Mouse (Mus musculus) layer of hippocampus, adult 9-11 months (tissue): Measurements from ENCODE around the gene H2-Eb2.
"Not testable (repeated sequence)": the region's sequence is repeated elsewhere in the genome, so short reads cannot be mapped to it uniquely, and the experiment has no call there.

Experiments used
- DNase-seq: peaks from one replicate; pipeline ENCODE4 v3.0.0; 2022

H2-Eb2 gene

DNA sequence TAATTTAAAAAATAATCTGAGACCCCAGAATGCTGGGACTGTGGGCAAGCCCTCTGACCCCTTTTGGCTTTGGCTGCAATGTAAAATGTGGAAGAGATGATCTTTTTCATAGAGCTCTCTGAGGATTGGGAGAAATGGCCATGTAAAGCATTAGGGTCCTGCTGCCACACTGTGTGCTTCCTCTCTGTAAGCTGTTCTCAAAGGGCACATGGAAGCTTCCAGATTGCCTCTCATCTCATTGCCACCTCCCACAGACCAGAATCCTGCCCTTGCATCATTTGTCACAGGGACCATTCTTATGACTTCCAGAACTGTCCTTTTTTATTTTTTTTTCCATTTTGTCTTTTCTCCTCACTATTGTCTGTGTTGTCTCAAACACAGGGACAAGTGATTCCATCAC lies 18.2 kb upstream of the H2-Eb2 start:
- no peak for DNase-seq

- DNase-seq, result no peak
Observed at GRCm38 (mm10) chr17:34308161-34308560, 17.3 kb upstream of the H2-Eb2 start.

DNA sequence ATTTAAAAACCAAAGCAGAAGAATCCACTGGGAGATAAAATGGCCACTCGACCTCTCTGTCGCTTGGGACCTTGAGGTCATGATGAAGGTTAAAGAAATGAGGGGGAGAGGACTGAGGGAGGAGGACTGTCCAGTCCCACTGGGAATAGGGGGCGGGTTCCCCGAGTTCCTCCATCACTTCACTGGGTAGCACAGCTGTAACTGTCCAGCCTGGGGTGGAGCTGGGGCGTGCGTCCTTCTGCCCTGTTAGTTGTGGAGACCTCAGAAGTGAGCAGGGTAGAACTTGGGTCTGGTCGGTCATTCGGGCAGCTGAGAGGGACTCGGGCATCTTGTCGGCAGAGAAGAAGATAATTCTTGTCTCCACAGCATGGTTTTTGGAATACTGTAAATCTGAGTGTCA lies 16.2 kb upstream of the H2-Eb2 start:
- no peak for DNase-seq

DNA sequence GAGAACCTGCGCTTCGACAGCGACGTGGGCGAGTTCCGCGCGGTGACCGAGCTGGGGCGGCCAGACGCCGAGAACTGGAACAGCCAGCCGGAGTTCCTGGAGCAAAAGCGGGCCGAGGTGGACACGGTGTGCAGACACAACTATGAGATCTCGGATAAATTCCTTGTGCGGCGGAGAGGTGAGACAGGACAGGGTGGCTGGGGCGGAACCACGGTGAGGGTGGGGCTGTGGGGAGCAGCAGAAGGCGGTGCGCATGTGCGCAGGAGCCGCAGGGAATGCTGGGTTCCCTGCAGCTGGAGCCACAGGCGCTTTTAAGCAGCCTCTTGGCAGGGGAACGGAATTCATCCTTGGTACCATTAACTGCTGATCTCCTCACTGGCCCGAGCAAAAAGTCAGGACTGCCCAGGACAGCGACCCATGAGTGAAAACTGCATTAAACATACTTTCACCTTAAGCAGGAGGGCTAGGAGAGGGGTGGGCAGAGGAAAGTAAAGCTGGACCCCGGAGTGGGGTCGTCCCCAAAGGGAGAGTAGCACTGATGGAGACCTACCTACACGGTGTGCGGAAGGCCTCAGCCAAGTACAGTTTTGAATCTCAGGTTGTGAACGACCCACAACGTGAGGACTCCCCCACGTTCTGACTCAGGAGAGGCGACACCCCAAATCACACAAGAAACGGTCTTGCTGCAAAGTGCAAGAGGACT lies 15.6 kb upstream of the H2-Eb2 start:
- DNase-seq, result peak; percentile 74

- DNase-seq, result not testable (repeated sequence)
Observed at GRCm38 (mm10) chr17:34310526-34310925, 14.9 kb upstream of the H2-Eb2 start.

DNA sequence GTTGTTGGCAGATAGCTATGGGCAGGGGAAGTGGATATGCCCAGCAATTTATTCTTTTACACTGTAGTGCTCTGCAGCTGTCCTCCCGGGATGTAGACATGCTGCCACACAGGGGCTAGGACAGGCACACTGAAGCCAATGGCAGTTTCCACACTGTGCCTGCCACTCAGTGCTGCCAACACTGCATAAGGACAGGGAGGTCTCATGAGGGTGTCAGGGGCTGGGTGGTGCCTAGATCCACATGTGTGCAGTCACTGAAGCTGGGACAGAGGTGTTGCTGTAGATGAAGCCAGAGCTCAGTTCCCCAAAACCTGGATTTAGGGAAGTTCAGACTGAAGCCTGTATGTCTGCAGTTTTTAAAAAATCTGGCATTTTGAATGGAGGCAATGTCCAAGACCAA lies 13.3 kb upstream of the H2-Eb2 start:
- no peak for DNase-seq

DNA sequence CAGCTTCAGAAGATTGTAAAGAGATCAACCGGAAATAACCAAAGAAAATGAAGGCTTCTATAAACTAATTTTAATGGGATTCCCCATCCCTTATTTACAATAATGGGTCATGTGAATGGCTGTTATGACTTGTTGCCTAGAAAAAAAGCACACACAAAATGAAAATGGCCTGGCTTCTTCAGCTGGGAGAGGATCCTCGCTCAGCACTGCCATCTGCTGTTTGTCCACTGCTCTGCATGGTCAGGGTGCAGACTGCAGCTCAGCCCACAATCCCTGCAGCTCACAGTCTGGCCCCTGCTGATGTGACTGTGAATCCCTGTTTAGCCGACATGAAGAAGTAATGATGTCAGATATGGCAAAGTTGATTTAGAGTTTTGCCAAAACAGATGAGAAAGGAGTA lies 12.1 kb upstream of the H2-Eb2 start:
- peak; percentile 65 for DNase-seq

- DNase-seq, result no peak
Observed at GRCm38 (mm10) chr17:34314286-34314685, 11.2 kb upstream of the H2-Eb2 start.

DNA sequence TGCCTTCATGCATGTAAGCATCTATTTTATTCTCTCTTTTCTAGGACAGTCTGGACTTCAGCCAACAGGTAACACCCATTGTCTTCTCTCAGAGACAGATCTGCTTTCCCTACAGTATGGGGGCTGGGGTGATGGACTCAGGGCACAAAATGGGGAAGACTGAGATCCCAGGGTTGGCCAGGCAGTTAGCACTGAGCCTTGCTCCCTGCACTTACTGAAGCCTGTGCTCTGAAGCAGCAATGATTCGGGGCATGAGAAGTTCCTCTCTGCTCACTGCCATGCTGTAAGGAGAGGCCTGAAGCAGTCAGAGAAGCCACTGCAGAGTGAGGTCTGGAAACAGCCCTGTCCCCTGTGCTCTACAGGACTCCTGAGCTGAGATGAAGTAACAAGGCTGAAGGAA lies 10.0 kb upstream of the H2-Eb2 start:
- DNase-seq, result no peak

DNA sequence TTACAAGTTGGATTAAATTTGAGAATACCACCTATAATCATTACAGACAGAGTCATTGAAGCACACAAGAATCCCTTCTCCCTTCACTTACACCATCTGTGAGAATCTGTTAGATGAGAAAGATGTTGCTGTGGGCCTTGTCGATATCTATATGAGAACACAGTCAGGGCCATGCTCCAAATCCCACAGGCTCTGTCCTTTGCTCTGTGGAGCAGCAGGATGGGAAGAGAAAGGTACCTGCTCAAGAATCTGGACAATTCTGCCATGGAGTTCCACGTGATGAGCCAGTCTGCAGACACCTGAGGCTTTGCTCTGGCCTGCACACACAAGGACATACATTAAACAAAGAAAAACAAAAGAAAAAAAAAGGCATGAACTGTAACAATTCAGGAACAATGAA lies 8.8 kb upstream of the H2-Eb2 start:
- DNase-seq, result no peak

- no peak for DNase-seq
Observed at GRCm38 (mm10) chr17:34317275-34317674, 8.2 kb upstream of the H2-Eb2 start.

- no peak for DNase-seq
Observed at GRCm38 (mm10) chr17:34326373-34326772, 908 bp downstream of the H2-Eb2 start.

DNA sequence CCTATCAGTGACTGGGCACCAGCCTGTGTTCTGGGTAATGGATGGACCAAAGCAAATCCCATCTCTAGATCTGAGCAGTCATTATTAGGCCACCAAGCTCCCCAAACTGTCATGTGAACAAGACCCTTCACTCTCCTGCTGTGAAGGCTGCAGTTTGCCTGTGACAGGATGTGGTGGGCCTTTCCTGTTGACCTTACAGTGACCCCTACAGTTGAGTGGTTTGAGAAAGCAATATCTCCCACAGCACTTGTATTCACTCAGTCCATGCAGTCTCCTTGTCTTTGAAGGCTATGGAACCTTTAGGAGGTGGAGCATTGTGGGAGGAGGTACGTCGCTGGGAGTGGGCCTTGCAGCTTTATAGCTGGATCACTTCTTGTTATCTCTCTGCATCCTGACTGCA lies 4.3 kb downstream of the H2-Eb2 start:
- no peak for DNase-seq

GRCm38 (mm10) chr17:34331200-34331599 lies 5.7 kb downstream of the H2-Eb2 start:
- DNase-seq, result no peak

DNA sequence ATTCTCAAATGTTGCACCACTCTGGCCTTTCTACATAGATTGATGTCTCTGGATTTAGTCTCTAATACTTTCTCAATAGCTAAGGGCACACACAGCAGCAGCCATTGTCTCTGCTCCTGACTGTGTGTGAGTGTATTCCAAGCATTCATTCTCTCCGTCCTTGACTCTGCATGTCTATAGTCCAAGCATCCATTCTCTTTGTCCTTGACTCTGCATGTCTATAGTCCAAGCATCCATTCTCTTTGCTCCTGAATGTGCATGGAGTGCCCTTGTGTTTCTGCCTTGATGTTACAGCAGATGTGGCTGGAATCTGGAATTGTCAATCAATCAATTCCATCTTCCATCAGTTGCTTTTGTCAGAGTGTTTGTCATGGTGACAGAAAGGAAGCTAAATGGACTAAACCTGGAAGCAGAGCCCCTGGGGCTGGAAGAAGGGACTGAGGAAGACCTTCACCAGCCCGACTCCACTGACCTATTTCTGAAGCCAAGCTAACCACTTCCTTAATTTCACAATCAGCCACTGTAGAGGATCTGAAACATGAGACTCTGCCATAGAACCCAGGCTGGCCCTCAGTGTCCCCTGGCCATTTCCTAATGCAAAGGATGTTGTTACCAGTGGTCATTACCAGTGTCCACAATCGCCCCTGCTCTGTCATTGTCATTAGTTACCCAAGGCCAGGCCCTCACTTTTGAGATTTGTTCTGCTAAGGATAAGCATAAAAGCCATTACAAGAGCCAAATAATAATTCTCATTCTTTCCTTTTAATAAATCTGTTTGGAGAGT lies 15.3 kb downstream of the H2-Eb2 start:
- peak; percentile 54 for DNase-seq

DNA sequence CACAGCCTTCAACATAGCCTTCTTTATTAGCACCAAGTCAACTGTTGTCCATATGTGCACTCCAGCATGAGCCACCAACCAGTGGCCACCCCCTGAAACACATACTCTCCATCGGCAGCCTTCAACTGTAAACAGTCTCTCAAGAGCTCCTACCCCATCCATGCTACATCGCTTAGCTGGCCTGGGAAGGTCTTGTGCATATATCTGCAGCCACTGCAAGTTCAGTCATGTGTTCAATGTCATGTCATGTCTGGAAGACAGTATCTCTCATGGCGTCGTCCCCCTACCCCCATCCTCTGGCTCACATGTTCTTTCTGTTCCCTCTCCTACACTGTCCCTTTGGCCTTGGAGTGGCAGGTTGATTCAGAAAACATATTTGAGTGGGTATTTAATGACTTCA lies 19.4 kb downstream of the H2-Eb2 start:
- no peak for DNase-seq

- DNase-seq, result no peak
Observed at GRCm38 (mm10) chr17:34345486-34345885, 20.0 kb downstream of the H2-Eb2 start.

DNA sequence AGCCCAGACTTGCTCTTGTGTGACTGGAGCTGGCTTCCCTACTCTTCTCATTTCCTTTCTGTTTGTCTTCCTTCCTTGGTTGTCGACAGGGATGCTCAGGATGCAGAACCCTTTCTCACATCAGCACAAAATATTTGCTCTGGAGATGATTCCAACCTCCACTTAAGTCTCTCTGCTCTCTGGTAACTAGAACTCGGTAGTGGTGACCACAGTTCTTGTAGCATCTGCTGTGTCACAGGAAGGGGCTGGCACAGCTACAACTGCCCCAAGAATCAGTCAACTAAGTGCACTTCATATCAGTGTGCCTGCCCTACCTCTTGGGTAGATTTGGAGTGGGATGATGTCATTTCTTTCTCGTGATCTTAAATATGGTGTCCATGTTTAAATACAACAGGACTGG lies 20.6 kb downstream of the H2-Eb2 start:
- DNase-seq, result no peak

GRCm38 (mm10) chr17:34347606-34348308 lies 22.3 kb downstream of the H2-Eb2 start:
- peak; percentile 65 for DNase-seq

DNA sequence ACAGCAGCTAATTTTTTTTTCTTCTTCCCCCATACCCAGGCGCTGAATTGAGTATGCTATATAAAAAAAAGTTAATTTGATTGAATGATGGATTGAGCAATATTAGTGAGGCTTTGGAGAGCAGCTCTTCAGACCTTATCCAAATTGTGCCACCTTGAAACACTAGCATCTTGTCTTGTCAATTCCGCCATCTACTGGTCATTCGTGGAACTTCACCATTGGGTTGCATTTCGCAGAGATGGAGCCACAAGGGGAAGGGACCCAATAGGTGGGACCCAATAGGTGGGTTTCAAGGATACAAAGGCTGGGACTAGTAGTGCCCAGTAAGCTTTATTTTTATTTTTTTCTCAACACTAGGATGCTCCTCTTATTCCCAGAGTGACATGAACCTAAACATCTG lies 24.0 kb downstream of the H2-Eb2 start:
- DNase-seq, result peak; percentile 72

- no peak for DNase-seq
Observed at GRCm38 (mm10) chr17:34354539-34354938, 29.1 kb downstream of the H2-Eb2 start, which contains the start of gene Btnl2. Btnl2 (plus strand) TSS chr17:34354822.

DNA sequence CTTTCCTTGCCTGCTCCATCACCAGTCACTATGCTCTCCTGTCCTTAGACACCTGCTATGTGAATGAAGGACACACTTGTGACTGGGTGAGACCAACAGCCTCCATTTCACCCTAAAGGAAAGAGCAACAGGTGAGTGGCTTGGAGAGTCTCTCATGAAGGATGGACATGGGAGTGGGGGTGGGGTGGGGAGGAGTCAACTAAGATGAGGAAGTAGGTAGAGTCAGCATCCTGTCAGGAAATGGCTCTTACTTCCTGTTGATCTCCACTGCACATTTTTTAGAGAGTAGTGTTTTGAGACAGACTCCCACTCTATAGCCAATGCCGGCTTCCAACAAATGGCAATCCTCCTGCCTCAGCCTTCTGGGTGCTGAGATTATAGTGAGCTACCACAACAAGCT lies 29.5 kb downstream of the H2-Eb2 start:
- no peak for DNase-seq

DNA sequence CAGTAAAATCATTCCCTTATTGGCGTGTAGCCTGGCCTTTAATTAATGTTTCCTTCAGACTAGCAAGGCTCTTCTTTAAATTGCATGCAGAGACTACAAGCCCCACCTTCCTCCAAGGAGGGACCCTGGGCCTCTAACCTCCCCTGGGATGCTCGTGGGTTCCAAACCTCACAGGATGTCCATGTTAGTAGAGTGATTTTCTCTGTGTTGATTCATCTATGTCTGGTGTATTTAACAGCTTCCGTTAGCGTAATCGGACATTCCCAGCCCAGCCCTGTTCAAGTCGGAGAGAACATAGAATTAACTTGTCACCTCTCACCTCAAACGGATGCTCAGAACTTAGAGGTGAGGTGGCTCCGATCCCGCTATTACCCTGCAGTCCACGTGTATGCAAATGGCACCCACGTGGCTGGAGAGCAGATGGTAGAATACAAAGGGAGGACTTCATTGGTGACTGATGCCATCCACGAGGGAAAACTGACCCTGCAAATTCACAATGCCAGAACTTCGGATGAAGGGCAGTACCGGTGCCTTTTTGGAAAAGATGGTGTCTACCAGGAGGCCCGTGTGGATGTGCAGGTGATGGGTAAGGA lies 37.6 kb downstream of the H2-Eb2 start:
- DNase-seq, result no peak
